Mouse (Mus musculus): ENCODE data around the gene Gm10271.

The Gm10271 gene

GRCm38 (mm10) chr10:116977858-116978257, 5.4 kb upstream of the Gm10271 start:
- peak; percentile 51 for DNase-seq

GRCm38 (mm10) chr10:116977455-116977854, 5.0 kb upstream of the Gm10271 start:
- DNase-seq: no peak

DNA sequence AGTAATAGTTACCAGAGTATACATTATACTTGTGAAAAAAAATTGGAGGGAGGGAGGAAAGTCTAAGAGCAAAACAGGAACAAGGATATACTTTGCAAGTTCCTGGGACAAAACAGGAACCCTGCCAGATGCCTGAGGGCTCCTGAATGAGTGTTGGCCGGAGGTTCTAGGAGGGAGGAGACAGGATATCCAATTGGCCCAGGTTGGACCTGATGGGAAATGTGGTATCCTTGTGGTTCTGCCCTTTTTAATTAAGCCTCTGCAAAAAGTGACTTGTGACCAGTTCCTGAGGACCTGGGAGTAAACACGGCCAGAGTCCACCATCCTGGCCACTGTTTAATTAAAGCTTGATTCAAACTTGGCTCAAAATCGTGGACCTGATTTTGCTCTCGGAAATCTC, 3.7 kb downstream of the Gm10271 start:
- DNase-seq: peak; percentile 75

DNA sequence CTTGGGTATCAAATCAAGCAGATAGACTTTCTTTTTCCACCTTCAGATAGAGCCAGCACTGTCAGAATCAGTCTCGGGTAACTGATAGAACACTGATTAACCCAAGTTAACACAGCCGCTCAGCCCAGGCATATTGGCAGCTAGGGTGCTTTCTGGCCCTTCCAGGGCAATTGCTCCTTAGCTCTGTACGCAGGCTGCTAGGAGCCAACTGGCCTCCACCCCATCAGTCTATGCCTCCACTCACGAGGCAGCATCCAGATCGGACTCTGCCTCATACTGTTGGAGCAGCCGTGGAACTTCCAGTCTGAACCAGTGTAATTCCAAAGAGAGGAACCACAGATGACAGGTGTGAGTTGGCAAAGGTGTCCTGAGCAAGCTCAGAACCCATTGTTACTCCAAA, 6.3 kb downstream of the Gm10271 start:
- peak; percentile 82 for DNase-seq

DNA sequence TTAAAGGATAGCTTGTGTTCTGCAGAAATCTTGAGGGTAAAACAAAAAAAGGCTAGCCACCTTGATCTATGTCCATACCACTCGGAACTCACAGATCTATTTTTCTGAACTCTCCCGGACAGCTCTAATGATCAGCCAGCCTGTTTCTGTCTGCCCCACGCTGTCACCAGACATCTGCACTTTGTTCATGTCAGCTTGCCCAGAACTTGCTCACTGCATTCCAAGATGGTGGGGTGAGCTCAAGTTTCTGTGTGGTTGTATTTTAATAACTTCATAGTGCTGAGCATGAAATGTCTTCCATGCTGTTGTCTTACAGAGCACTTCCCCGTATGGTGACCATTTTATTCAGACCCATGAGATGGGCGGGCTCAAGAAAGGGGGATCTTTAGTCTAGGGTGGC, 7.1 kb downstream of the Gm10271 start:
- peak; percentile 43 for DNase-seq

- no peak for DNase-seq
Observed at GRCm38 (mm10) chr10:116964571-116964970, 7.8 kb downstream of the Gm10271 start.

DNA sequence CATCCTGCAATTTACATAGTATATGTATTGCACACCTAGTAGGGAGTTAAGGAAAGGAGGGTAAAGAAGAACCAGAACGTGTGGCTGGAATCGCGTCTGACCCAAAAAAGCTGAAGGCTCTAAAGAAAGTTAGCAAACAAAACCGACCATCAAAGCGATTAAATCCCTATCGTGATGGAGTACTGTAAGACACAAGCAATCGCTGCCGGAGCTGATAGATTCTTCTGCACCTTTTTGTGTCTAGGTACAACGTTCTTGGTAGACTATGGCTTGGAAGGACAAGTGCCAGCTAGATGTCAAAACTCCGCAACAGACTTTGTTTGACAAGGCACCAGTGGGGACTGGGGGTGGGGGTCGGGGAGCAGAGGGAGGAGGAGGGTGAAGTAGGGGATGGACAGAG, 8.3 kb downstream of the Gm10271 start:
- peak; percentile 43 for DNase-seq

GRCm38 (mm10) chr10:116962803-116963202, 9.6 kb downstream of the Gm10271 start:
- DNase-seq: peak; percentile 36

DNA sequence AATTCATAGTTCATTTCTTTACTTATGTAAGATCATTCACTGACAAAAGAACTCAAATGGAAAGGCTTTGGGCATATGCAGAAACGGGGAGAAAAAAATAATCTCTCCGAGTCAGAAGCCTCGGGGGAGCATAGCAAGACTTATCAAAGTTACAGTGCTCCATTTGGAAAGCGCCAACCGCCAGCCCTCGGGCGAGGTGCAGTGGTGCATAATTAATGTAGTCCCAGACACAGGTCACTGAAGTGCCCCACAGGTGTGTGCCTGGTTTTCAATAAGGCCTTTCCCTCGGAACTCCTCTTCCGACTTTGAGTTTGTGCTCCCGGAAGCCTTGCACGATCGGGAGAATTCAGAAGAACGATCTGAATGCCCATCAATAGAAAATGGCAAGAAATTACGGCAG, 10.3 kb downstream of the Gm10271 start:
- peak; percentile 31 for DNase-seq

GRCm38 (mm10) chr10:116957867-116958551, 14.4 kb downstream of the Gm10271 start:
- DNase-seq: peak; percentile 52

DNA sequence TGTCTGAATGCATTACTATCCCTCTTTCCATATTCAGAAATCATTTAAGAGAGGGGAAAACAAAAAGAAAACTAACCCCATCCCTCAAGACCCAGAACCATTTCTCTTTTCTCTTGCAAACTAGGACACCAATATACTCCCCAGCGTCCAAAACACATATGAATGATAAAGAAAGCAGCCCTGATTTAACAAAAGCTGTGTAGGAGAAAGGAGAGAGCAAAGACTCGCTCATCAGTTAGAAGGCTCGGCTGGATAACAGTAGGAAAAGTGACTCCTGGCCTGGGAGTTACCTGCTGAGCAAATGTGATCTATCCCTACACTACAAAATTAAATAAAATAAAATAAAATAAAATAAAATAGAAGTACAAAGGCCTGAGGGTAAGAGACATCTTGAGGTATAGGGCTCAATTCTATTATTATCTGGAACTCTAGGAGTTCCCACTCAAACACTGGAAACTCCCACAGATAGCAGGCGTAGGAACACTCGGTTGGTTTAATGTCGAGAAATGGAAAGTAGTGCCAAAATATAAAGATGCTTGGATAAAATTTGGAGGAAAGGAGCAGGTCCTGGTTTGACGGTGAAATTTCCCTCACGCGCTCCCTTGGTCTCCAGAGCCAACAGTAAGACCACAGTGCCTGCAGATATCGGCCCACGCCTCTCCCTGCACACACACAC, 15.8 kb downstream of the Gm10271 start:
- no peak for DNase-seq

DNA sequence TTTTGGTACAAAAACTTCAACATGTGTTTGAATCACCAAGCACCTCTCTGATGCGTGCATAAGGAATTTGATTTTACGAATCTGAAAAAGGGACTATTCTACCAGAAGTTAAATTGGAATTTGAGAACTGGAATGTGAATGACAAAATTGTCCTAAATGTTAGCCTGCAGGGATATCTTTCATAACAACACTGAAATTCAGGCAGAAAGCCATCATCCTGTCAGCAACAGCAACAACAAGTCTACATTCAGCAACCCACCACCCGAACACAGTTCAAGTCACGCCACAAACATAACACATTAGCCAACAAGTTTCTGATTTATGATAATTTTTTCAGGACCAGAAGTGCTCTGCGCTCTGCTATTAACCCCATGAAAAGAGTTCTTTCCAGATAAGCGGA, 17.2 kb downstream of the Gm10271 start:
- DNase-seq: no peak

GRCm38 (mm10) chr10:116950886-116951285, 21.5 kb downstream of the Gm10271 start:
- DNase-seq: no peak

GRCm38 (mm10) chr10:116950009-116950769, 22.2 kb downstream of the Gm10271 start, which contains the start of gene Rab3ip:
Gene Rab3ip (minus strand): TSS chr10:116950769.
- peak; percentile 95 for DNase-seq

DNA sequence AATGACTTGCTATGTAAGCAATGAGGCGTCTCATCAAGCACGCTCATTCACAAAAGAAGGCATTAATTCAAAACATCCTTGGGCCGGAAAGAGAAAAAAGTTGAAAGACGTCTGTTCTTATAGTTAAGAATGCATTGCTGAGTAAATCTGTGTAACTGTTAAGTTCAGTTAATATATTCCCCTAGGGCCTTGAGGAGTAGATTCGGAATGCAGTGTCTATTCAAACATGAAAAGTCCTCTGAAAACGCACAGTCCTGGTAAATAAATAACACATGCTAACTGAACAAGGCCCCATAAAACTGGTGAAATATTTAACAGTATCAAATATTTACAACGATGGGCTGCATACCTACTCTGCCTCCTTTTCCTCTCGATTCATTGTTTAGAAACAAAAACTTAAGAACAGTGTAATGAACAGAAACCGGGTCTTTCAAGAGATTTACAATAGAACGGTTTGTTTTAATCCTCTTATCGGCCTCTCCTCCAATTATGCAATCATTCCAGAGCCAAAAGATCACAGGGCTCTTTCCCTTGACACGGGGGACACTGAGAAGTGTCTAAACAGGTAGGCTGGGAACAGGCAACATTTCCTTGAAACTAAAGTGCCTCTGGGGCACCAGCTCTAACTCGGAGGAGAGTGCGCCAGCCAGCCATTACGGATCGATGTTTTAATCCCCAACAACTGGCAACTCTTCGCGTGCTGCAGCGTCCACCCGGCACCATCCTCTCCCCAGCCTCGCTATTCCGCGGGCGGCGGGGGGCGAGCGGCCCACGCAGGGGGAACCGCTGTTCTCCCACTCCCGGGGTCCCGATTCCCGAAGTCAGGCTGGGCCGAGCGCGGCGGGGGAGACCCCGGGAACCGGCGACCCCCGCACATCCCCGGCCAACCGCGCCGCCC, 23.0 kb downstream of the Gm10271 start:
- DNase-seq: peak; percentile 50

DNA sequence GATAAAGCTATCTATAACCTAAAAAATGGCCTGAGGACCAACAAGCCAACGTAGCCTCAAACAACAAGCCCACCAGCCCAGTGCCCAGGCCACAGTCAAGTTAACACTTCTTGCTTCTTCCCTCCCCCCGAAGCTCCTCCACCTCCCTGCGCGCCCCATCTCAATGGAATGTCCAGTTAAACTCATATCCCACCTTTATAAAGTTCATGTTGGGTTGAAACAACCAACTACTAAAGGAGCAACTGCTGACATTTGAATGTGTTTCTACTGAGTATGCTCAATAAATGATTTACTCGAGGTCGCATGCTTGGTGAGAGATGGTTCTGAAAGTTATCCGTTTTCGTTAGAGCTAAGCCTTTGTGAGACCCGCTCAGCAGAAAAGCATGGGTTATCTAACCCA, 24.0 kb downstream of the Gm10271 start:
- DNase-seq: peak; percentile 47

GRCm38 (mm10) chr10:116944940-116945339, 27.5 kb downstream of the Gm10271 start:
- DNase-seq: no peak

- DNase-seq: no peak
Observed at GRCm38 (mm10) chr10:116944144-116944543, 28.3 kb downstream of the Gm10271 start.

- no peak for DNase-seq
Observed at GRCm38 (mm10) chr10:116943025-116943424, 29.4 kb downstream of the Gm10271 start.

- no peak for DNase-seq
Observed at GRCm38 (mm10) chr10:116935028-116935427, 37.4 kb downstream of the Gm10271 start.

GRCm38 (mm10) chr10:116933794-116934193, 38.6 kb downstream of the Gm10271 start:
- DNase-seq: no peak

DNA sequence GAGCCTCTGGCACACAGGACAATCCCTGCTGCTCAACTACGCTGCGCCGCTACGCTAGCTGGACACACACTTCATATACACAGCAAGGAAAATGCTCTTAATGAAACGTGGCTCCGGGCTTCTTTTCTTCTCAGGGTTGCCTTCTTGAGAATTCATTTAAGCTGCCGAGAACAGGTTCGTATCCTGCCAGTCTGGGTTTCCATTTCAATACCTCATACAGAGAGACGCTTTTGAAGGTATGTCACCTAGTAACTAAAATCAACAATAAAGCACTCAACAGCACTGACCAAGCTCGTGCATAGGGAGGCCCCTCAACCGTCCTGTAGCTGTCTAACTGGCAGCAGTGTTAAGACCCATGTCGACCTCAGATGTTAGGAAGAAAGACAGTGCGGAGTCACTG, 40.0 kb downstream of the Gm10271 start:
- DNase-seq: no peak

All from kidney, postnatal 14 days (tissue).